9 mouse cellular contexts compared by ENCODE assay signal in the genomic region with DNA sequence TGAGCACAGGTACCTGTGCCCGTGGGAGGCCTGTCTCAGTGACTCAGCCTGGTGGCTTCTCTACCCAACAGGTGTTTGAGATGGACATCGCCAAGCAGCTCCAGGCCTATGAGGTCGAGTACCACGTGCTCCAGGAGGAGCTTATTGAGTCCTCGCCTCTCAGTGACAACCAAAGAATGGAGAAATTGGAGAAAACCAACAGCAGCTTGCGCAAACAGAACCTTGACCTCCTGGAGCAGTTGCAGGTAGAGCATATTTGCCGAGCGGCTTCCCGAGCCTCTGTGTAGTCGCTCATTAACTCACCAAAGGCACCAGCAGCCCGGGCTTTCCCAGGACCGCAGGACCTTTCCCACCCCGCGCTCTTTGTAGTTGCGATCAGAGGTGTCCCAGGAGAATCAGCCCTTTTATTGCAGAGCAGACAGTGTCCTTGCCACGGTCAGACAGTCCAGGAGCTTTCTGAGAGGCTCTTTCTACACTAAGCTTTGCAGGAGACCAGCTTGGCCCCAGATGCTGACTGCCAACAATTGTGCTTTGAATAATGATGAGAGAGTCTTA.
DNase-seq lines count a peak whose midpoint lies in the region; ATAC-seq and TF ChIP-seq lines count a peak whose summit lies in the region.
"Had no signal": no experiment of that assay in that cellular context is flagged by ENCODE, and none has a peak within 500 bp of the region (broad histone marks: within the 10 kb centered on the region; RNA-seq: fewer than 3 reads in every experiment).

No protein-coding gene starts in this region.

- H3K9me3 ChIP-seq in lung, embryonic 16.5 days (ENCODE audit: control insufficient read depth, low read length), result no peaks in the 10 kb centered on the region
- no peaks in the 10 kb centered on the region for H3K9me3 ChIP-seq in limb, embryonic 10.5 days (replicated peaks)
- H3K9me3 ChIP-seq: embryonic facial prominence, embryonic 15.5 days had no signal

- peak; percentile 72 for ATAC-seq in lung, embryonic 16.5 days (ENCODE audit: low read depth)

- H3K36me3 ChIP-seq in kidney, adult 2 months (ENCODE audit: control insufficient read depth, insufficient read depth, low read length), result peaks cover 7% of the 10 kb centered on the region
- peaks cover 9% of the 10 kb centered on the region; the same call in 1 of the 2 replicates for H3K36me3 ChIP-seq in lung, embryonic 16.5 days (ENCODE audit: control insufficient read depth, insufficient read depth, low read length)
- peaks cover 60% of the 10 kb centered on the region for H3K36me3 ChIP-seq in limb, embryonic 10.5 days

- H3K9ac ChIP-seq in lung, embryonic 16.5 days (ENCODE audit: low read length), result no peak overlapping the region
- H3K9ac ChIP-seq: embryonic facial prominence, embryonic 15.5 days had no signal

- no peak overlapping the region for H3K4me3 ChIP-seq in kidney, adult 2 months (ENCODE audit: insufficient read depth, low read depth, low read length)
- H3K4me3 ChIP-seq in lung, embryonic 16.5 days (ENCODE audit: low read length), result no peak overlapping the region
- no peak overlapping the region for H3K4me3 ChIP-seq in limb, embryonic 10.5 days
- H3K4me3 ChIP-seq: embryonic facial prominence, embryonic 15.5 days had no signal

- peak; percentile 44 for DNase-seq in urinary bladder, postnatal 14 days (ENCODE audit: low spot score)
- no peak for DNase-seq in urinary bladder, adult 2 months (ENCODE audit: low spot score)
- DNase-seq in kidney, adult 2 months, result peak; percentile 95
- no peak for DNase-seq in limb, embryonic 10.5 days (ENCODE audit: low spot score)
- no peak for DNase-seq in thymus, postnatal 0 days (ENCODE audit: low spot score)
- no peak for DNase-seq in left cerebral cortex, postnatal 36 days (ENCODE audit: low spot score in 2 of 2)
- no peak for DNase-seq in adrenal gland, adult (ENCODE audit: inconsistent age in 2 of 2, low spot score in 1 of 2)

- H3K4me2 ChIP-seq in lung, embryonic 16.5 days (ENCODE audit: low read depth, low read length), result no peak overlapping the region
- H3K4me2 ChIP-seq: embryonic facial prominence, embryonic 15.5 days had no signal

- TF ChIP-seq POLR2A in kidney, adult 2 months (IDR thresholded peaks at IDR 0.05; ENCODE audit: low read depth, low read length), result no peak

- no peak for TF ChIP-seq CTCF in kidney, adult 2 months (conservative IDR thresholded peaks at IDR 0.05; ENCODE audit: insufficient read depth, insufficient read length, low read depth, low read length)

- intact Hi-C loops in left cerebral cortex, postnatal 36 days (cut with DNase I), result no loop called here

- 37% methylated on average over 16 of the region's 16 CpGs for WGBS in kidney, adult 2 months
- 57% methylated on average over 16 of the region's 16 CpGs for WGBS in lung, embryonic 16.5 days
- 78% methylated on average over 16 of the region's 16 CpGs for WGBS in limb, embryonic 10.5 days

- no peaks in the 10 kb centered on the region for H3K27me3 ChIP-seq in kidney, adult 2 months (replicated peaks; ENCODE audit: control insufficient read depth, insufficient read depth, low read length)
- H3K27me3 ChIP-seq in lung, embryonic 16.5 days (ENCODE audit: control insufficient read depth, insufficient read depth, low read depth, low read length), result no peaks in the 10 kb centered on the region
- H3K27me3 ChIP-seq in limb, embryonic 10.5 days (ENCODE audit: low read depth, poor library complexity, severe bottlenecking), result no peaks in the 10 kb centered on the region
- H3K27me3 ChIP-seq: embryonic facial prominence, embryonic 15.5 days had no signal

- H3K27ac ChIP-seq in kidney, adult 2 months (ENCODE audit: insufficient read depth, low read depth, low read length), result peak overlapping the region; percentile 99
- H3K27ac ChIP-seq in lung, embryonic 16.5 days (ENCODE audit: low read length), result peak overlapping the region; percentile 86
- H3K27ac ChIP-seq in limb, embryonic 10.5 days, result no peak overlapping the region; the same call in 1 of the 2 replicates
- H3K27ac ChIP-seq: embryonic facial prominence, embryonic 15.5 days had no signal

- H3K4me1 ChIP-seq in kidney, adult 2 months (ENCODE audit: control insufficient read depth, insufficient read depth, low read length), result peaks cover 48% of the 10 kb centered on the region
- H3K4me1 ChIP-seq in lung, embryonic 16.5 days (replicated peaks; ENCODE audit: control insufficient read depth, insufficient read depth, low read length), result peaks cover 17% of the 10 kb centered on the region; the same call in 1 of the 2 replicates
- H3K4me1 ChIP-seq in limb, embryonic 10.5 days, result peaks cover 7% of the 10 kb centered on the region

Comparison
In these comparisons a context has a peak if more than half of its experiments do, and no peak if none do; other contexts are left out.
1. DNase-seq: peak in urinary bladder, postnatal 14 days (single experiment) and kidney, adult 2 months (single experiment); none in urinary bladder, adult 2 months (single experiment), limb, embryonic 10.5 days (single experiment), thymus, postnatal 0 days (single experiment), left cerebral cortex, postnatal 36 days (0 of 2) and adrenal gland, adult (0 of 2).